Mouse (Mus musculus) heart, embryonic 15.5 days (tissue): ENCODE measurements around the gene Gm20604. TPM values are rescaled to one million over a fixed set of nuclear protein-coding genes. Genes with fewer than 3 reads are reported as not detected.

ENCODE experiments used
- ATAC-seq: fragments of 200-750 bp; cut with Nextera tagmentation; replicated peaks from 2 replicates; pipeline ENCODE4 v1.8.0; 2017; ENCODE audit warnings: low read depth, moderate TSS enrichment; ENCODE audit not compliant: insufficient number of reproducible peaks, insufficient read depth, low FRiP score
- H3K27ac ChIP-seq: fragments of 300-500 bp; sonication (generic); 2 replicates; pipeline ENCODE4 v1.5.1; 2015; ENCODE audit warnings: mild to moderate bottlenecking, inconsistent platforms
- H3K27me3 ChIP-seq: fragments of 300-500 bp; sonication (generic); 2 replicates; pipeline ENCODE4 v1.6.1; 2015; ENCODE audit warnings: inconsistent platforms
- H3K36me3 ChIP-seq: fragments of 300-500 bp; sonication (generic); 2 replicates; pipeline ENCODE4 v1.6.1; 2015; ENCODE audit warnings: mild to moderate bottlenecking, inconsistent platforms
- H3K4me1 ChIP-seq: fragments of 300-500 bp; sonication (generic); replicated peaks from 2 replicates; pipeline ENCODE4 v1.6.1; 2015; ENCODE audit warnings: inconsistent platforms
- H3K4me2 ChIP-seq: fragments of 300-500 bp; sonication (generic); 2 replicates; pipeline ENCODE4 v1.6.1; 2015; ENCODE audit warnings: inconsistent platforms, mild to moderate bottlenecking, moderate library complexity
- H3K4me3 ChIP-seq: fragments of 300-500 bp; sonication (generic); 2 replicates; pipeline ENCODE4 v1.5.1; 2015; ENCODE audit warnings: mild to moderate bottlenecking, inconsistent platforms
- H3K9ac ChIP-seq: fragments of 300-500 bp; sonication (generic); 2 replicates; pipeline ENCODE4 v1.6.1; 2015; ENCODE audit warnings: mild to moderate bottlenecking, inconsistent platforms
- H3K9me3 ChIP-seq: fragments of 300-500 bp; sonication (generic); replicated peaks from 2 replicates; pipeline ENCODE4 v1.6.1; 2016; ENCODE audit warnings: inconsistent platforms
- WGBS: fragments of 180-500 bp; shearing (Covaris S2); methylation state at CpG from one replicate; pipeline ENCODE4 v1.1.7; 2015; ENCODE audit warnings: mixed read lengths; 5-methylcytosine and 5-hydroxymethylcytosine counted together
- polyA plus RNA-seq: library from polyadenylated mRNA; unstranded; fragments of >200 nt; fragmentation: Nextera tagmentation; extraction: Ambion mirVana; gene quantifications from 2 replicates; pipeline ENCODE4 v1.2.1, GENCODE M21; 2015

Gm20604 gene
- polyA plus RNA-seq, 1 experiment from 2014 or later = 15.6 TPM

DNA sequence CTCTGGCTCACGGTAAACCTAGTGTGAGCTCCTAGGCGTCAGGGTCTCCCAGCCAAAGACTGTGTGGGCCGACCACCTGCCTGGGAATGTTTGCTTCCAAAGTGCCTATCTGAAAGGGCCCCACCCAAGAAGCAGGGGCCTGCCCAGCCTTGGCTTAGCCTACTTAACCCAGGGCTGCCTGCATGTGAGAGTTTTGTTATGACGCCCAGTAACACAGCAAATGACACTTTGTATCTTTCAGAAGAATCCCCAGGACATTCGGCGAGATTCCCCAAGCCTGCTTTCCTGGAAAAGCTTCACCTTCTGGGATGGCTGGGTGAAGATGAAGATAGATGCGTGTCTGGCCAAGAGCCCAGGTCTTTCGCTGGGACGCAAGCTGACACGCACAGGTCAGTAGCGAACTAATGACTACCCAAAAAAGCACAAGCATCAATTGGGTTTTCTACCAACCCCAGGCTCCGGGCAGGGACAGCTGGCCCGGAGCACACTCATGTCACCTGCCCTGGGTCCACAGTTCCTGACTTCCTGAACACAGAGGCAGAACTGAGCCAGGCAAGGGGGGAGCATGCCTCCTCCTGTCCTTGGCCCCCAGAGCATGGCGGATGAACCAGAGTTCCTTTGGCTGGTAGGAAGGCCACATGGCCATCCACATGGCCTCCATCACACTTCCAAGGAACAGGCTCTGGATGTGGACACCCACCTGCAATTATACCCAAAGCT is 61.7 kb downstream of the Gm20604 start:
- 75% methylated on average over 14 of the region's 14 CpGs for WGBS
- H3K4me3 ChIP-seq = no peak overlapping the region
- H3K4me1 ChIP-seq = peaks cover 25% of the 10 kb centered on the region
- no peak for ATAC-seq
- H3K27ac ChIP-seq = no peak overlapping the region
- no peaks in the 10 kb centered on the region for H3K36me3 ChIP-seq
- no peaks in the 10 kb centered on the region for H3K27me3 ChIP-seq
- H3K9ac ChIP-seq = no peak overlapping the region
- H3K9me3 ChIP-seq = no peaks in the 10 kb centered on the region
- H3K4me2 ChIP-seq = no peak overlapping the region

DNA sequence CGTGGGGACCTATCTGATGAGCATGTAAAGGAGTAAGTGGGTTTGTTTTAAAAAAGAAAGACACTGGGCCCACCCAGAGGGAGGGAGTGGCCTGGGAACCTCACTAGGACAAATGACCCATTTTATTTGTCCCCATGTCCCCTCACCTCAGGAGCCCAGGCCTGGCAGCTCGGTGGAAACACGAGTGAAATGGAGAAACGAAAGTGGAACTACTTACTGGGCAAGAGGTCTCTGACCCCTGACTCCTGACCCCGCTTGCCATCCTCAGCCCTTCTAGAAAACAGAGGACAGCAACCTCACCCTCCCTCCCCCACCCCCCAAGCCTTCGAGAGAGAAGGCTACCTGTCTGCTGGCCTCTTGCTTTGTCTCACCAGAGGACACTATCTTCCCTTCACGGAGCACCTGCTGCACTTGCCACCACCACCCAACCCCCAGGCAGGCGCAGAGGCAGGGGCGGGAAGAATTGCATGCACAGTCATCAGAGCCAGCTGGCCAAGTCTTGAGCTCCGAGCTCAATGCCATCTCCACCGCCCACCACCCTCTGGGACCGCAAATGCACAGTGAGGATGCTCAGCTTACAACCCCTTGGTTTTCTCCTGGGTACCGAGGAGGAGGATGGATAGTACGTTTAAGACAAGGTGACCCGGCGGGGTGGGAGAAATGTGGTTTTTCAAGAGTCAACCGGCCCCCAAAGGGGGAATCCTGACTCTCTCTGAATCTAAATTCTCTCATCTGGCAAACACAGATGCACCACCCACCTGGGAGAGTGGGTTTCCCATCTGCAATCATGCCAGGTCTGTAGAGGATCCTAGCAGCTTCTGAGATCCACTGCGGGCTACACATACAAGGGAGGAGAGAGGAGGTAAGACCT is 62.9 kb downstream of the Gm20604 start:
- WGBS = 72% methylated on average over 18 of the region's 18 CpGs

DNA sequence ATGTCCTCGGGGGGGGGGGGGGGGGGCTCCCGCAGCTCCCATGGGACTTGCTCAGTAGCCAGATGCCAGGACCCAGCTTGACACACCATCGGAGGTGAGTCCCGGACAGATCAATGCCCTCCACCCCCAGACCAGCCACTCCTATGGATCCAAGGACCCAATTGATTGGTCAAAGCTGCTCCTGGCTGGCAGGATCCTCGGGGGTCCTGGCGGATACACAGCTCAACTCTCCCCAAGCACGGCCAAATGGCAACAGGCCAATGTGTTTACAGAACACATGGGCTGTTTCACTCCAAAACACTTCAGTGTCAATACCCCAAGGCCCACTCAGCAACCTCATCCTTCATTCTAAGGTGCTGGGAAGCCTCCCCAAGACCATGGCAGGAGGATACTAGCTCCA is 66.7 kb downstream of the Gm20604 start:
- ATAC-seq = no peak
- H3K36me3 ChIP-seq = no peaks in the 10 kb centered on the region
- H3K27ac ChIP-seq = no peak overlapping the region
- no peaks in the 10 kb centered on the region for H3K27me3 ChIP-seq
- no peak overlapping the region for H3K9ac ChIP-seq
- peaks cover 10% of the 10 kb centered on the region; the same call in 1 of the 2 replicates for H3K4me1 ChIP-seq
- no peaks in the 10 kb centered on the region for H3K9me3 ChIP-seq
- H3K4me3 ChIP-seq = no peak overlapping the region
- WGBS = 73% methylated on average over 7 of the region's 7 CpGs
- H3K4me2 ChIP-seq = no peak overlapping the region

More for the DNA sequence above, 62.9 kb downstream of the Gm20604 start:
- H3K4me1 ChIP-seq = peaks cover 25% of the 10 kb centered on the region
- no peaks in the 10 kb centered on the region for H3K9me3 ChIP-seq
- no peak overlapping the region for H3K9ac ChIP-seq
- no peak for ATAC-seq
- no peak overlapping the region for H3K27ac ChIP-seq
- H3K36me3 ChIP-seq = no peaks in the 10 kb centered on the region
- H3K4me3 ChIP-seq = no peak overlapping the region
- H3K4me2 ChIP-seq = no peak overlapping the region
- no peaks in the 10 kb centered on the region for H3K27me3 ChIP-seq

Other genes with a start within 250 kb of the Gm20604 start
- gene Chga, start 203.7 kb downstream of the Gm20604 start, polyA plus RNA-seq = 0.38 and 12.0 TPM in 2 replicates
- 4.8 and 9.2 TPM in 2 replicates for gene Itpk1, start 53.7 kb downstream of the Gm20604 start, polyA plus RNA-seq
- 13.1 and 20.1 TPM in 2 replicates for gene Moap1, start 15.0 kb downstream of the Gm20604 start, polyA plus RNA-seq
- 6.9 and 7.1 TPM in 2 replicates for gene Tmem251, start 14.9 kb downstream of the Gm20604 start, polyA plus RNA-seq
- gene Gm28051, start 907 bp downstream of the Gm20604 start, polyA plus RNA-seq = not detected in 2 replicates
- gene Gon7, start 869 bp downstream of the Gm20604 start, polyA plus RNA-seq = 22.2 and 24.0 TPM in 2 replicates
- gene Ubr7, start 705 bp downstream of the Gm20604 start, polyA plus RNA-seq = 25.6 and 31.1 TPM in 2 replicates
- 11.9 and 13.6 TPM in 2 replicates for gene Btbd7, start 119.8 kb upstream of the Gm20604 start, polyA plus RNA-seq
- gene Cox8c, start 140.6 kb upstream of the Gm20604 start, polyA plus RNA-seq = not detected in 2 replicates
- 0.16 and 0.52 TPM in 2 replicates for gene Unc79, start 190.2 kb upstream of the Gm20604 start, polyA plus RNA-seq